Mouse (Mus musculus) right cerebral cortex, postnatal 25 days (tissue): ENCODE results near the gene Fras1.

Experiments
- DNase-seq: peaks from one replicate; pipeline ENCODE4 v3.0.0; 2022

The Fras1 gene

GRCm38 (mm10) chr5:96702706-96703625 lies 329.2 kb downstream of the Fras1 start:
- DNase-seq: no peak

GRCm38 (mm10) chr5:96708515-96708914 lies 334.8 kb downstream of the Fras1 start:
- no peak for DNase-seq

GRCm38 (mm10) chr5:96712089-96712684 lies 338.4 kb downstream of the Fras1 start:
- DNase-seq: no peak

GRCm38 (mm10) chr5:96712799-96713198 lies 339.0 kb downstream of the Fras1 start:
- DNase-seq: no peak

- no peak for DNase-seq
These were observed 342.7 kb downstream of the Fras1 start for GRCm38 (mm10) chr5:96716273-96717034.

GRCm38 (mm10) chr5:96717690-96718089 lies 343.9 kb downstream of the Fras1 start:
- no peak for DNase-seq

- no peak for DNase-seq
These were observed 344.8 kb downstream of the Fras1 start for GRCm38 (mm10) chr5:96718601-96719000.

- no peak for DNase-seq
These were observed 345.5 kb downstream of the Fras1 start for GRCm38 (mm10) chr5:96719221-96719620.

- no peak for DNase-seq
These were observed 348.9 kb downstream of the Fras1 start for GRCm38 (mm10) chr5:96722690-96723089.

- DNase-seq: no peak
These were observed 365.6 kb downstream of the Fras1 start for GRCm38 (mm10) chr5:96739138-96739878.

GRCm38 (mm10) chr5:96747195-96747984 lies 373.6 kb downstream of the Fras1 start:
- no peak for DNase-seq

GRCm38 (mm10) chr5:96757615-96758014 lies 383.9 kb downstream of the Fras1 start:
- DNase-seq: no peak

GRCm38 (mm10) chr5:96762021-96762420 lies 388.3 kb downstream of the Fras1 start:
- no peak for DNase-seq

- DNase-seq: peak; percentile 68
These were observed 395.2 kb downstream of the Fras1 start for GRCm38 (mm10) chr5:96768846-96769471.

- no peak for DNase-seq
These were observed 409.9 kb downstream of the Fras1 start for GRCm38 (mm10) chr5:96783506-96784288.

GRCm38 (mm10) chr5:96785096-96785495 lies 411.3 kb downstream of the Fras1 start:
- DNase-seq: no peak

- no peak for DNase-seq
These were observed 418.7 kb downstream of the Fras1 start for GRCm38 (mm10) chr5:96792422-96792821.

- DNase-seq: no peak
These were observed 419.4 kb downstream of the Fras1 start, which contains the start of gene Anxa3 for GRCm38 (mm10) chr5:96792936-96793718. TSS of gene Anxa3 (plus strand) at chr5:96793339.

GRCm38 (mm10) chr5:96793953-96794635 lies 420.3 kb downstream of the Fras1 start:
- no peak for DNase-seq
